Mouse (Mus musculus): Measurements from ENCODE around the gene Dlk1.

DNA sequence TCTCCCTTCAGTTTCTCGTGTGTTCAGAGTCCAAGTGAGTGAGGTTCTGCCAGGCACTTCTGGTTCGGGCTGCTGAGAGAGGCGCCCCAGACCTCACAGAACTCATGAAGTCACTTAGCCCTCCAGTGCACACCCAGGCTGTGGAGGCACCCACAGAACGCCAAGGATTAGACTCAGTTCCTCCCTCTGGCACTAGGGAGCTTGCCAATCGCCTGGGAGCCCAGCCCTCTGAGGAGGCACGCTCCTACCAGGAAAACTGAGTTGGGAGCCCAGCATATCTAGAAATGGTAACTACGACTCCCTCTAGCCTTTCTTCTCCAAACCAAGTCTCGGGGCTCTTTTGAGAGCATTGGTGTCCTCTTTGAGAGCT is 40.6 kb upstream of the Dlk1 start:
- TF ChIP-seq GATA1 (IDR thresholded peaks at IDR 0.05; ENCODE audit: borderline replicate concordance, low read length) (no peak), FLI1 (IDR thresholded peaks at IDR 0.05; ENCODE audit: low read length) (no peak)
